Mouse (Mus musculus) brain, embryonic 14.5 days (tissue): Measurements from ENCODE around the gene Trmt112. TPM values are rescaled to one million over a fixed set of nuclear protein-coding genes. Genes with fewer than 3 reads are reported as not detected.

Experiments
- DNase-seq: peaks from one replicate; pipeline ENCODE4 v3.0.0-alpha.2; 2011; ENCODE audit warnings: low read depth
- CTCF ChIP-seq: fragments of 200-500 bp; IDR thresholded peaks from 2 replicates; pipeline ENCODE4 v1.5.1; 2012; ENCODE audit warnings: inconsistent platforms, mild to moderate bottlenecking, moderate library complexity, borderline replicate concordance; ENCODE audit not compliant: insufficient read depth, insufficient read length; ENCODE audit errors: extremely low read depth
- POLR2A ChIP-seq: fragments of 200-500 bp; IDR thresholded peaks from 2 replicates; pipeline ENCODE4 v1.6.1; 2012; ENCODE audit warnings: mild to moderate bottlenecking, inconsistent platforms, borderline replicate concordance; ENCODE audit not compliant: poor library complexity, insufficient read depth, insufficient read length, severe bottlenecking; ENCODE audit errors: extremely low read depth
- polyA plus RNA-seq: library from polyadenylated mRNA; depleted of rRNA; stranded (reverse); fragments of >200 nt; gene quantifications from 2 replicates; pipeline ENCODE4 v1.2.3, GENCODE M21; 2012; rRNA removed

Gene Trmt112
- 117 and 158 TPM in 2 replicates for polyA plus RNA-seq

DNA sequence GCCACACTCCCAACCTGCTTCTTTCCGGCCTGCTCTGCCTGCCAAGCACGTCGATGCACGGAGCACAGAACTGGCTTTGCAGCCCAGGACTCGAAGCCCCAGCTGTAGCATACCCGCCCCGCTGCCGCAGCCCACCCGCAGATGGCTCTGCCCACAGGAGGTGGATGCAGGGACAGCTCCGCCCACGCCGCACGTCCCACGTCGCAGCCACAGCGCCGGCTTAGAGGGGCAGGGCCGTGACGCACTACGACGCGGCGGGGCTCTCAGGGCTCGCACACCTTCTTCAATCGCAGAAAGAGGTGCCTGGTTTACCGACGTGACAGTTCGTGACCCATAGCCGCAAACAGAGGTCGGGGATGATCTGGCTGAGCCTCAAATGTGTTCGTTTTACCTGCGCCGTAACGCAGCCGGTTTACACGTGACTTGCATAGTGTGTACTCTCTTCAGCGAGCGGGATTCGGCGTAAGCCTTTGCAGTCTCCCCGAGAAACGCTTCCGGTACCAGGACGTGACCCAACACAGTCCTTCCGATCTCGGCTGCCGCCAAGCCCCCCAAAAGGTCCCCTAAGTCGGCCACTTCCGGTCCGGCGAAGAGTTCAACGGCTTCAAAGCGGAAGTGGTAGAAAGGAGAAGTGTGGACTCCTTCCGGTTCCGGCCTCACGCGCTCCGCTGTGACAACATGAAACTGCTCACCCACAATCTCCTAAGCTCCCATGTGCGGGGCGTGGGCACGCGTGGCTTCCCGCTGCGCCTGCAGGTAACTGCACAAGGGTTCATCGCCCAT is at the start of gene Trmt112, which contains the start of gene Prdx5:
Gene Trmt112 (plus strand): TSS at position 192 of the 783 bp plus-strand sequence.
Gene Prdx5 (minus strand): TSS at position 600 of the 783 bp plus-strand sequence.
- peak; percentile 51; the same call in 1 of the 2 replicates for TF ChIP-seq POLR2A
- TF ChIP-seq CTCF: no peak
- DNase-seq: peak; percentile 99

DNA sequence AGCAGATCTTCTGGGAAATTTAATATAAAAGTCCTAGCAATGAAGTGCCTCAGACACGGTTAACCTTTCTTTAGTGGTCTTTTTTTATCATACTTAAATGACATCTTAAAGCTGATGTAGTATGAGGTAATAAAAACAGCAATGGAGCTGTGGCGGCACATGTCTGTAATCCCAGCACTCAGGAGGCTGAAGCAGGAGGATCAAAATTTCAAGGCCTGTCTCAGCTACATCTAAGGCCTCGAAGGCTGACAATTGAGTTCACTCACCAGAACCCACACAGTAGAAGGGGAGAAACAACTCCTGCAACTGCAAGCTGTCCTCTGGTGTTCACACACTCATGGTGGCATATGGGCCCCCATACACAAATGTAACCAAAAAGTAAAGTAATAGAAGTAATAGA is 49.5 kb upstream of the Trmt112 start:
- no peak for DNase-seq
- no peak for TF ChIP-seq CTCF
- no peak for TF ChIP-seq POLR2A

DNA sequence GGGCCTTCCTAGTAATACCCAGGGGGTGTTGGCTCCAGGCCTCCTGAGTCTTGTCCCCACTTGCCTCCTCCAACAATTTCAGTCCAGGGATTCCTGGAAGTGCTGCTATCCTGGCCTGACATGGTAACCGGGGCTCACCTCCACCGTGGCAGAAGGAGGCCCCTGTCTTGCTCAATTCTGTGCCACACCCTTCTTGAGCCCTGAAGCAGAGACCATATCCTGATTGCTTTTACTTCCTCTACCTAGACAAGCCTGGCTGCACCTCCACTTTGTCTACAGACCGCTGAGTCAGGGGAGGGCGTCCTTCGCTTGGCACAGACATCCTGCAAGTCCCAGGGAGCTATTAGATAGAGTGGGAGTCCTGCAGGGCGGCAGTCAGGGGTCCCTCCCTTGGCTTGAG is 48.8 kb upstream of the Trmt112 start:
- no peak for TF ChIP-seq POLR2A
- TF ChIP-seq CTCF: no peak
- no peak for DNase-seq

- TF ChIP-seq POLR2A (no peak), CTCF (no peak)
- DNase-seq: no peak
These were observed 48.0 kb upstream of the Trmt112 start for GRCm38 (mm10) chr19:6861451-6861850.

- no peak for DNase-seq
- TF ChIP-seq POLR2A: no peak
- no peak for TF ChIP-seq CTCF
These were observed 40.1 kb upstream of the Trmt112 start for GRCm38 (mm10) chr19:6869355-6869754.

DNA sequence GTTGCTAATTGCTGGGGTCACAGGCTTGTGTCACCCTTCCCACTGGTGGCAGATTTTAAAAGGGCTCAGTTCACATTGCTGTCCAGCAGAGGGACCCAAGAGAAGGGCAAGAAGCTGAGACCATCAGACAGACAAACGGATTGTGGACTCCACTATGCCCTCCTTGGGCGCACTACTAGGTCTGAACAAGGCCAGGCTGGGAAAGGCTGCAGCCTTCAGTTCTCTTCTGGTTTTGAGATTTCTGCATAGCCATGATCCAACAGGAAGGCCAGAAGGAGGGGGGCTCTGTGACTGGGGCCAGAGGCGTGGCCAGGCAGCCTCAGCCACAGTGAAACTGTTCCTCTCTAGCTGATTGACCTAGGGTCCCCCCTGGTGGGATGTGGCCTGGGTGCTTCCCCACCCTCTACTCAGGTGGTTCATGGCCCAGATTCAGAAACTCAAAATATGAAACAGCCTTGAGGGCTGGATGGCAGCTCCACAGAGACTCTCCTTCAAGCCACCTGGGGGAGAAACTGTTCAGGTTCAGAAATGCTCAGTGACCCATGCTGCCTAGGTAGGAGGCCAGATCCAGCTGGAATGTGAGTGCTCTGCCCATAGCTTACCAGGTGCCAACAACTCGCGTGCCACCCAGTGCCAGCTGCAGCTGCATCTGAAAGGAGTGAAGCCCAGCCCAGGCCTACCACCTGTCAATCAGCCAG is 37.8 kb upstream of the Trmt112 start:
- peak; percentile 47; the same call in 1 of the 2 replicates for TF ChIP-seq CTCF
- TF ChIP-seq POLR2A: no peak
- DNase-seq: no peak

- DNase-seq: no peak
- no peak for TF ChIP-seq CTCF
- TF ChIP-seq POLR2A: no peak
These were observed 36.8 kb upstream of the Trmt112 start for GRCm38 (mm10) chr19:6872701-6873100.

DNA sequence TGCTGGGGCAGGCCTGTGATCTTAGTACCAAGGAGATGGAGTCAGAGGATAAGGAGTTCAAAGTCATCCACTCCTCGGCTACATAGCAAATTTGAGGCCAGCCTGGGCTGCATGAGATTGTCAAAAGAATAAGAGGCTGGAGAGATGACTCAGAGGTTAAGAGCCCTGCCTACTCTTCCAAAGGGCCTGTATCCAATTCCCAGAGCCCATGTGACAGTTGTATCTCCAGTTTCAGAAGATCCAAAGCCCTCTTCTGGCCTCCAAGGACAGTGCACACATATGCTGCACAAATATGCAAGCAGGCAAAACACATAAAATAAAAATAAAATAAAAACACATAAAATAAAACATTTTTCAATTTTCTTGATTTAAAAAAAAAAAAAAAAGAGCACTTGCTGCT is 35.2 kb upstream of the Trmt112 start:
- no peak for TF ChIP-seq CTCF
- no peak for TF ChIP-seq POLR2A
- DNase-seq: no peak

DNA sequence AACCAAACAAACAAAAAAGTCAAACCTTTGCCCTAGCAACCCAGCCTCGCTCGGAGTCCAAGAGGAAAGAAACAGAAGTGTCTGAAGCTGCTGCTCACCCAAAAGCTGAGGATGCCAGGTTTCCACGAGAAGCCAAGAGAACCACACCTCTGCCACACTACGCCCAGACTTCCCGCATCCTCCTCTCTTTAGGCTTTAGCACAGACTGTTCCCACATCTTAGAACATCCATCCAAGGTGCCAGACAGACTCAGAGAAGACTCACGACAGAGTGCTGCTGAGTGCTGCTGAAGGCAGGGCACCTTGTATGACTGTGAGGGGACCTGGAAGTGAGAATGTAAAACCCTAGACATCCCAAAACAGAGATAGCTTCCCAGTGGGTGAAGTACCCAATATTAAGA is 33.7 kb upstream of the Trmt112 start:
- no peak for DNase-seq
- TF ChIP-seq POLR2A: no peak
- no peak for TF ChIP-seq CTCF

- TF ChIP-seq CTCF (no peak), POLR2A (no peak)
- DNase-seq: no peak
These were observed 32.7 kb upstream of the Trmt112 start for GRCm38 (mm10) chr19:6876799-6877198.

DNA sequence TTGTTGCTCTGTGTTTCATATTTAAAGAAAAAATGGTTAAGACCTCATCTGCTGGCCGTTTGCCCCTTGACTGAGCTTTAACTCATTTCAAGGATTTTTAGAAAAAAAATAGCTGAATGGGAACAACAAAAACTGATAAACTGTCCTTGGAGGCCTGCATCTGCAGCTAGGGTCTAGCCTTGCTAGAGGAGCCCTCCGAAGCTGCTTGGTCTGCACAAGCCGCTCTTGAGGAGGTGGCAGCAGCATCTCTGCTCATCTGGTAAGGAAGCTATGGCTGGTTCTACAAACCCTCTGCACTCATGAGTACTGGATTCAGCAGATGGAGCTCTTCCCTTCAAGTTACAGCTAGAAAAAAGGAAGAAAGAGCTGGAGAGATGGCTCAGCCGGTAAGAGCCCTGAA is 31.5 kb upstream of the Trmt112 start:
- no peak for DNase-seq
- TF ChIP-seq CTCF: no peak
- no peak for TF ChIP-seq POLR2A
